Mouse (Mus musculus) Patski (cell line): ENCODE results near the gene Spen. TPM values are rescaled to one million over a fixed set of nuclear protein-coding genes. Genes with fewer than 3 reads are reported as not detected.
A peak's percentile ranks its signal among the peaks of the same experiment; 100 is the strongest.

ENCODE experiments used
- ATAC-seq: fragments of 100-300 bp; one replicate; pipeline ENCODE4 v1.8.0; 2021
- CTCF ChIA-PET: fragments of 350-600 bp; sonication (Branson Sonifier 250); formaldehyde crosslinking; loops from one replicate; lab custom pipeline; 2022; ENCODE audit warnings: inconsistent platforms; lab: Charles Lee
- POLR2A ChIA-PET: fragments of 350-600 bp; sonication (Branson Sonifier 250); formaldehyde crosslinking; loops from one replicate; lab custom pipeline; 2022; ENCODE audit warnings: antibody characterized with exemption, inconsistent platforms; lab: Charles Lee
- DNase-seq: peaks from one replicate; pipeline ENCODE4 v3.0.0-alpha.2; 2011; ENCODE audit warnings: low read depth, low spot score
- H3K27me3 ChIP-seq: fragments of 371-371 bp; one replicate; pipeline ENCODE4 v1.5.1; 2021
- CTCF ChIP-seq: fragments of 100-300 bp; IDR thresholded peaks from one replicate; pipeline ENCODE4 v1.5.1; 2021
- in situ Hi-C: fragments of 300-500 bp; cut with MboI; formaldehyde crosslinking; loops from 3 replicates; pipeline ENCODE4 v1.11.1; 2018; ENCODE audit warnings: low pct_unique_long_range_greater_than_20kb, mixed read lengths
- polyA plus RNA-seq: library from polyadenylated mRNA; unstranded; gene quantifications from one replicate; pipeline ENCODE4 v1.2.3, GENCODE M21; 2021

Spen gene
- polyA plus RNA-seq, 1 experiment from 2014 or later = 31.8 TPM

DNA sequence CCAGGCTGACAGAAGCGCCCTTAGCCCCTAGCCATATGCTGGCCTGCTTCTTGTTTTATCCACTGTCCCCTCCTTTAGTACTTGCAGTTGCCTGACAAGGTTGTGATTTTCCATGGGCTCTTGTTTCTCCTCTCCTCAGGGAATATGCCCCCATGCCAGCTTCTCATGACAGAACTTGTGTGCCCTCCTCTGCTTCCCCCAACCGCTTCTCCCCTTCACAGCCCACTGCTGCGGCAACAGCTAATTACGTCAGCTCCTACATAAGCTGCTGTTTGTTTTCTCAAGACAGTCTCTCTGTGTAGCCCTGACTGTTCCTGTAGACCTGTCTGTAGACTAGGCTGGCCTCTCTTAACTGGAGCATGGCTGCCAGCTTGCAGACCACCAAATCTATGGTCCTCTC is 82.9 kb downstream of the Spen start:
- DNase-seq (no peak), ATAC-seq (no peak)
- H3K27me3 ChIP-seq = no peaks in the 10 kb centered on the region
- POLR2A ChIA-PET = no interaction called here
- in situ Hi-C loops = no loop called here
- TF ChIP-seq CTCF = no peak
- CTCF ChIA-PET = interaction anchor here (1.1 kb wide), 1 partner anchor 12 kb away, joined by 3 read pairs; no protein-coding TSS in a partner anchor

DNA sequence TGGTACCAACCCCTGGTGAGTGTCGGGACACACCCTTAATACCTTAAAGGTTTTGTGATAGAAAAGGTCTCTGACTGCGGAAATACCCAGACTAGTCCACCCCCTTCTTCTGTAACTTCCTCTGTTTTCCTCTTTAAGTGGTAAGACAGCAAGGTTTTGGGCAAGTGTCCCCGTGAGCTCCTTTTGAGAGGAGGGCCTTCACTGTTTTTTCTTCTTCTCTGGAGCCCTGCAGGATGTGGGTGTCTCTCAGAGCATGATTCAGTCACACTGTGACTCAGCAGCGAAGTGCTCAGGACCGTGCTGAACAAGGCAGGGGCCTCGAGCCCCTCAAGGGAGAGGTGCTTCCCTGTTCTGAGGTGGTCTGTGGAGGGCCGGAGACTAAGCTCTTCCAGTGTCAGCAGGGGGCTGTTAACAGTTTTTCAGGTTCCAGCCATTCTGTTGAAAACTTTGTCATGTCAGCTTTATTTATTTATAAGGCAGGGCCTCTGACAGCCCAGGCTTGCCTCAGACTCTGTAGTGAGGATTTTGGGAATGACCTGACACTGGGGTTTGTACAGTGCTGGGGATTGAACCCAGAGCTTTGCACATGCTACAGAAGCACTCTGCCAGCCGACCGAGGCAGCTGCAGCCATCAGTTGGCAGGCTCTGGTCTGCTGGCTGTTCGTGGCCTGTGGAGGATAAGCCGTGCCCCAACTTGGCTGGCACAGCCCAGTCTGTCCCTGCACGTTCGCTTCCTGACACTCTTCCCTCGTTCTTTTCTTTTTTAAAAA is 83.6 kb downstream of the Spen start:
- in situ Hi-C loops = no loop called here
- POLR2A ChIA-PET = interaction anchor here (0.7 to 0.8 kb wide), 2 partner anchors 9 to 91 kb away, joined by 3 to 4 read pairs; no protein-coding TSS in a partner anchor
- CTCF ChIA-PET = interaction anchor here (0.6 to 1.4 kb wide), 6 partner anchors 9 to 48 kb away, joined by 3 to 4 read pairs (median 3); no protein-coding TSS in a partner anchor
- DNase-seq (no peak), ATAC-seq (no peak)
- no peaks in the 10 kb centered on the region for H3K27me3 ChIP-seq
- no peak for TF ChIP-seq CTCF

DNA sequence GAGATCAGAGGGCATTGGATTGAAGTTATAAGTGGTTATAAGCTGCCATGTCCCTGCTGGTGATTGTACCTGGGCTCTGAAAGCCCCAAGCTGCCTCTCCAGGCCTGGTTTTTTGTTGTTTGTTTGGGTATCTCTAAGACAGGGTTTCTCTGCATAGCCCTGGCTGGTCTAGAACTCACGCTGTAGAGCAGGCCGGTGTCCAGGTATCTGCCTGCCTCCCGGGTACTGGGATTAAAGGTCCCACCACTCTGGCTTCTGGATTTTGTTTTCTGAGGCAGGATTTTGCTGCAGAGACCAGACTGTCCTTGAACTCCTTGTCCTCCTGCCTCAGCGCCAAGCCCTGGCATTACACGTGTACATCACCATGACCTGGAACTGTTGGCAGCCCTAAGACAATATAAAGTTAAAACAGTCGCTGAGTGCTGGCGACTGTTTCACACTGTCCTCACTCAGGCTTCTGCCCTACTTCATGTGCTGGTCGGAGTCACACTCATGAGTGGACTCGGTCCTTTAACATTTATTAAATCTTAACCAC is 86.4 kb downstream of the Spen start:
- ATAC-seq (no peak), DNase-seq (no peak)
- POLR2A ChIA-PET = no interaction called here
- no peaks in the 10 kb centered on the region for H3K27me3 ChIP-seq
- no peak for TF ChIP-seq CTCF
- CTCF ChIA-PET = no interaction called here
- in situ Hi-C loops = no loop called here

DNA sequence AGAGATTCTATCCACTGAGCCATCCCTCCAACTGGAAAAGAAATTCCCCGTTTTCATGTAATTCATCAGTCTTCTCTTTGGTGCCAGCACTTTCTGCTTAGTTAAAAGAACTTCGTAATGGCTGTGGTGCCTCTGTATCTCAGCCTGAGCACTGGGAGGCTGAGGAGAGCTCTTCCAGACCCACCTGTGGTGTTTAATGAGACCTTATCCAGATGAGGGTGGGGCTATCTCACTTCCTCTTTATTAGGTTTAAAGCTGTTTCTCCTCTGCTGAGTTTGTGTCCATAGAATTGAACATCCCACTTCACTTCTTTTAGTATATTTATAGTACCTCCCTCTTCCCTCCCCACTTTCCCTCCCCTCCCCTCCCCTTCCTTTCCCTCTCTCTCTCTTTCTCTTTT is 87.1 kb downstream of the Spen start:
- CTCF ChIA-PET = no interaction called here
- POLR2A ChIA-PET = no interaction called here
- H3K27me3 ChIP-seq = no peaks in the 10 kb centered on the region
- ATAC-seq = no peak
- DNase-seq = no peak
- no peak for TF ChIP-seq CTCF
- in situ Hi-C loops = no loop called here

DNA sequence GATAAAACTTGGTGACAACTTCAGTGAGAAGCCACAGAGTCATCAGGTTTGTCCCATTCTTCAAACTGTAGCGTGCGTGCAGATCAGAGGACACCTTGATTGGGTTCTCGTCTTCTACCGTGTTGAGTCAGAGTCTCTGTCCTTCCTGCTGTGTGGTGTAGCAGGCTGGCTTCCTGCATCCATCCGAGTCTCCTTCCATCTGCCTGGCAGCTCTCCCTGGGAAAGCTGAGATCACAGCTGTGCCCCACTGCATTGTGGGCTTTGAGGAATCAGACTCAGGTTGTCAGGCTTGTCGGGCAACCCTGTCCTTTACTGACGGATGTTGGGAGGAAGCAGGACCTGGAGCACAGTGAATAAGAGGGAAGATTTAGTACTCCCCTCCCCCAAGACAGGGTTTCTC is 92.2 kb downstream of the Spen start:
- POLR2A ChIA-PET = interaction anchor here (0.6 kb wide), 1 partner anchor 9 kb away, joined by 3 read pairs; no protein-coding TSS in a partner anchor
- no peak for ATAC-seq
- no peak for DNase-seq
- CTCF ChIA-PET = interaction anchor here (1.5 kb wide), 1 partner anchor 15 kb away, joined by 3 read pairs; no protein-coding TSS in a partner anchor
- no peak for TF ChIP-seq CTCF
- no peaks in the 10 kb centered on the region for H3K27me3 ChIP-seq
- in situ Hi-C loops = no loop called here

DNA sequence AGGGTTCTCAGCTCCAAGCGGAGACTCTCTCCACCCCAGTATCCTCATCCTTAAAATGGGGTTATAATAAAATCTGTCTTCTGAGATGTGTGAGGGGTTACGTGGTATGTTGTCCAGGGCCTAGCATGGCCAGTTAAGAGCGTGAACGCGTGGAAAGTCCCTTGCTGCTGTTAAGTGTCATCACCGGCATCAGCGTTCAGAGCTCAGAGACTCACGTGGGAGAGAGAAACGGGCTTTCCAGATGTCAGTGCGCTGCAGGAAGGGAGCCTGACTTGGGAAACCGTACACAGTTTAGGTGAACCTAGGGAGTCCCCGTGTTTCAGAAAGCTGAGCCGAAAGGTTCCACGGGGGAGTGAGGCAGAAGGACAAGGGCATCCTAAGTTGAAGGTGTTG is 93.1 kb downstream of the Spen start:
- ChIA-PET POLR2A (interaction anchor here (0.6 kb wide), 1 partner anchor 9 kb away, joined by 4 read pairs; no protein-coding TSS in a partner anchor), CTCF (no interaction called here)
- no peaks in the 10 kb centered on the region for H3K27me3 ChIP-seq
- ATAC-seq (no peak), DNase-seq (no peak)
- TF ChIP-seq CTCF = no peak
- in situ Hi-C loops = no loop called here

DNA sequence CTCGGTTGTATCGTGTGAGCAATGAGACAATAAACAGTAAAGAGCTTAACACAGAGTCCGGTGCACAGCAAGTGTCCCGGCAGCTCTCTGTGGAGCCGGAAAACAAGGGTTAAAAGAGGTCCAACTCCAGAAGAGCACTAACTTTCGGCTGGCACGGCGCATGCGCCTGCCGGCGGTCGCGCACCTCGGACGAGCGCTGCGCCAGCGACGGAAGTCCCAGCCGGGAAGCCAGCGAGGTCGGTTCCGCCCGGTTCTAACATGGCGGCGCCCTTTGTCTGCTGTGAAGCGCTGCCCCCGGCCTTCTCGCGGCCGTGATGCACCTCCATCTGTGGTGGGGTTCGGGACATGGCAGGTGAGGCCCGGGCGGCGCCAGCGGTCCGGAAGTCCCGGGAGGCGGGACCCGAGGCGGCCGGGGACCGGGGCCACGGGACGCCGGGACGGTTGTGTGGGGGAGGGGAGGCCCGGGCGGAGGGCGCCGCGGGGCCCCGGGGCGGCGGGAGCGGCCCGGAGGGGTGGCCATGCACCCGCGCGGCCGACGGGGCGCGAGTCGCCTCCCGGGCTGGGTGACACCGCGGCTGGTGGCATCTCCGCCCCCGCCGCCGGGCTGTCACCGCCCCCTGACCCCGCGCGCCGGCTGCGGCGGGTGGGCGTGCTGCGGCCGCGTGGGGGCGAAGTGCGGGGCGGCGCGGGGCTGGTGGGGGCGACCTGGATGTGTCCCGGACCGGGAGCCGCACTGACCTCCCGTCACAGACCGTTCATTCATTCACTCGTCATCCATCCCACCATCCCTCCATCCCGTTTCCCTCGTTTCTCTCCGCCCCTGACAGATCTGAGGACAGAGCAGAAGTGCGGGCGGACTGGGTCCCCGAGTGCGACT is 93.7 kb downstream of the Spen start, which contains the start of gene Zbtb17:
TSS of gene Zbtb17 (plus strand) at position 204 of the 877 bp plus-strand sequence.
- H3K27me3 ChIP-seq = no peaks in the 10 kb centered on the region
- in situ Hi-C loops = no loop called here
- ATAC-seq (peak; percentile 26), DNase-seq (no peak)
- POLR2A ChIA-PET = no interaction called here
- no peak for TF ChIP-seq CTCF
- CTCF ChIA-PET = interaction anchor here (1.2 to 1.3 kb wide), 2 partner anchors 10 to 39 kb away, joined by 3 read pairs; no protein-coding TSS in a partner anchor

DNA sequence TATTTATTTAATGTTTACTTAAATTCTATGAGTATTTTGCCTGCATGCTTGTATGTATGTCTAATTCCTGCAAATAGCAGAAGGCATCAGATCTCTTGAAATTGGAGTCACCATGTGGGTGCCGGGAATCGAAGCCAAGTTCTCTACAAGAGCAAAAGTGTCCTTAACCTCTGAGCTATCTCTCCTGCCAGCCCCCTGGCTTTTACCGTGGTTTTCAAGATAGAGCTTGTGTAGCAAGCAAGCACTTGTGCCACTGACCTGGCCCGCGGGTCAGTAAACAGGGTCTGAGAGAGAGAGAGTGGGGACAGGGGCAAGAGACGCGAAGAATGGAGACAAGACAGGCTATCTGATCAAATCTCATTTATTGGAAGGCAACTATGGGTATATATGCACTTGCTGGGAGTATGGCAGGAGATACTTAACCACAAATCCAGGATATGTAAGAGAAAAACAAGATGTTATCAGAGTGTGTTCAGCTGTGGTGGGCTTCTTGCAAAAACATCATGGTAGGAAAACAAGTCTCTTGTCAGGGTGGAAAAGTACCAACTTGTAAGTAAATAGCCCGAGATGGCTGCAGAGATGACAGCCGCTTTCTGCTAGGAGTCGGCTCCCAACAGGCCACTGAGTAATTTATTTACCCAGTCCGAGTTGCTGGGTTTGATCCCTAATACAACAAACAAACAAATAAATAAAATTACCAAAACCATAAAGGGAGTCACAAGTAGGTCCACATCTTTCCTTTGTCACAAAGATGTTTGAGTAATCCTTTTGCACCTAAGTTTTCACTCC is 94.6 kb downstream of the Spen start:
- TF ChIP-seq CTCF = no peak
- H3K27me3 ChIP-seq = no peaks in the 10 kb centered on the region
- in situ Hi-C loops = no loop called here
- POLR2A ChIA-PET = interaction anchor here (0.6 kb wide), 1 partner anchor 67 kb away, joined by 3 read pairs; no protein-coding TSS in a partner anchor
- CTCF ChIA-PET = interaction anchor here (0.8 to 1.3 kb wide), 3 partner anchors 11 to 40 kb away, joined by 3 read pairs; no protein-coding TSS in a partner anchor
- ATAC-seq (no peak), DNase-seq (no peak)

DNA sequence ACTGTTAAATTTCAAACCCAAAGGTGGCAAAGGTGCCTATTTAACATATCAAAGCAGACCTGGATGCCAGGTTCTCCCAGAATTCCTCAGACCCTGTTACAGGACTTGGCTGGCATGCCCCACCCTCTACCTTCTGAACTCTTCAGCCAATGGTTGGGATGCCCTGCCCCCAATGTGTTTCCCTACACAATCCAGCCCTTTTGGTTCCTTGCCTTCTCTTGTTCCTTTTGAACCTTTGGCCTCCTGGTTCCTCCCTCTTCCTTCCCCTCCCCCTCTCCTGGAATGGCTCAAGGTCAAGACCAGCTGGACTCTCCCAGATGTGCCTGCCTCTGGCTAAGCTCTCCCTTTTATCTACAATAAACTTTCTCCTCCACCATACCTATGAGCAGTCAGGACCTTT is 97.5 kb downstream of the Spen start:
- no peak for DNase-seq
- no peak for ATAC-seq
- POLR2A ChIA-PET = no interaction called here
- TF ChIP-seq CTCF = no peak
- no peaks in the 10 kb centered on the region for H3K27me3 ChIP-seq
- CTCF ChIA-PET = interaction anchor here (2.4 kb wide), 1 partner anchor 10 kb away, joined by 11 read pairs; no protein-coding TSS in a partner anchor
- in situ Hi-C loops = no loop called here
